Comparison of ENCODE assay signal across 8 mouse cellular contexts in genomic region chr4:154944121-154944590, GRCm38 (mm10). TPM values are rescaled to one million over a fixed set of nuclear protein-coding genes. Genes with fewer than 3 reads are reported as not detected.
DNase-seq lines count a peak whose midpoint lies in the region; ATAC-seq lines count a peak whose summit lies in the region.

No protein-coding gene starts in this region.

- peaks cover 8% of the 10 kb centered on the region for H3K4me1 ChIP-seq in heart, embryonic 16.5 days (ENCODE audit: control insufficient read depth, insufficient read depth, low read length)
- H3K4me1 ChIP-seq in liver, embryonic 13.5 days (replicated peaks): peaks cover 18% of the 10 kb centered on the region
- 0 out of 2 replicates have a peak, but pooled peaks cover 6% of the 10 kb centered on the region for H3K4me1 ChIP-seq in stomach, embryonic 16.5 days (ENCODE audit: control insufficient read depth, insufficient read depth, low read length)

- no peak overlapping the region for H3K4me3 ChIP-seq in heart, embryonic 16.5 days (ENCODE audit: low read length)
- no peak overlapping the region for H3K4me3 ChIP-seq in liver, embryonic 13.5 days (replicated peaks)
- no peak overlapping the region for H3K4me3 ChIP-seq in stomach, embryonic 16.5 days (replicated peaks; ENCODE audit: low read length)

- H3K9me3 ChIP-seq in heart, embryonic 16.5 days (replicated peaks; ENCODE audit: control insufficient read depth, low read length): no peaks in the 10 kb centered on the region
- no peaks in the 10 kb centered on the region for H3K9me3 ChIP-seq in liver, embryonic 13.5 days (replicated peaks)
- no peaks in the 10 kb centered on the region for H3K9me3 ChIP-seq in stomach, embryonic 16.5 days (replicated peaks; ENCODE audit: control insufficient read depth, low read length)

- ATAC-seq in heart, embryonic 16.5 days (replicated peaks; ENCODE audit: extremely low read depth, insufficient read depth, low FRiP score): peak; percentile 71
- ATAC-seq in liver, embryonic 13.5 days (ENCODE audit: low read depth): peak; percentile 87
- ATAC-seq in stomach, embryonic 16.5 days (ENCODE audit: insufficient read depth, low FRiP score): peak; percentile 83; the same call in 1 of the 2 replicates

- H3K9ac ChIP-seq in heart, embryonic 16.5 days (ENCODE audit: low read length): no peak overlapping the region
- H3K9ac ChIP-seq in liver, embryonic 13.5 days: peak overlapping the region; percentile 14; the same call in 1 of the 2 replicates
- no peak overlapping the region for H3K9ac ChIP-seq in stomach, embryonic 16.5 days (ENCODE audit: low read length)

- peak; percentile 70 to 79 for DNase-seq in CD8-positive naive resting alpha-beta T cell, adult 2 months (ENCODE audit: low read depth in 2 of 2, low spot score in 2 of 2)
- peak; percentile 76 for DNase-seq in brain, embryonic 18.5 days (ENCODE audit: low read depth, low spot score)
- DNase-seq in fibroblast of lung, adult 2 months (ENCODE audit: low read depth): peak; percentile 70
- DNase-seq in kidney, postnatal 14 days: peak; percentile 88
- peak; percentile 77 for DNase-seq in liver, embryonic 13.5 days
- peak; percentile 69 to 80 for DNase-seq in natural killer cell, adult 2 months (ENCODE audit: low spot score in 2 of 2)

- H3K27me3 ChIP-seq in heart, embryonic 16.5 days (ENCODE audit: control insufficient read depth, insufficient read depth, low read length): peaks cover 12% of the 10 kb centered on the region
- peaks cover 44% of the 10 kb centered on the region for H3K27me3 ChIP-seq in liver, embryonic 13.5 days
- peaks cover 11% of the 10 kb centered on the region; the same call in 1 of the 2 replicates for H3K27me3 ChIP-seq in stomach, embryonic 16.5 days (ENCODE audit: control insufficient read depth, insufficient read depth, low read length)

- no peak overlapping the region for H3K4me2 ChIP-seq in heart, embryonic 16.5 days (ENCODE audit: low read depth, low read length)
- no peak overlapping the region for H3K4me2 ChIP-seq in liver, embryonic 13.5 days
- no peak overlapping the region for H3K4me2 ChIP-seq in stomach, embryonic 16.5 days (ENCODE audit: low read depth, low read length)

- 21% methylated on average over 2 of the region's 2 CpGs for WGBS in heart, embryonic 16.5 days
- 15% methylated on average over 2 of the region's 2 CpGs for WGBS in liver, embryonic 13.5 days (ENCODE audit: insufficient replicate concordance)
- WGBS in stomach, embryonic 16.5 days: 31% methylated on average over 2 of the region's 2 CpGs

- H3K27ac ChIP-seq in heart, embryonic 16.5 days (ENCODE audit: low read length): no peak overlapping the region
- H3K27ac ChIP-seq in liver, embryonic 13.5 days: peak overlapping the region; percentile 69
- H3K27ac ChIP-seq in stomach, embryonic 16.5 days (ENCODE audit: low read length): no peak overlapping the region

- no peaks in the 10 kb centered on the region for H3K36me3 ChIP-seq in heart, embryonic 16.5 days (ENCODE audit: control insufficient read depth, insufficient read depth)
- no peaks in the 10 kb centered on the region for H3K36me3 ChIP-seq in liver, embryonic 13.5 days
- H3K36me3 ChIP-seq in stomach, embryonic 16.5 days (ENCODE audit: control insufficient read depth, insufficient read depth, low read length): no peaks in the 10 kb centered on the region

RNA-seq across cellular contexts. Expression of gene Tnfrsf14, which starts 15.8 kb away (rescaled TPM):
- 1.3 and 1.8 TPM in 2 replicates for polyA plus RNA-seq in heart, embryonic 16.5 days (2015; fragmentation: Nextera tagmentation; extraction: Ambion mirVana)
- polyA plus RNA-seq in liver, embryonic 13.5 days (2015; fragmentation: Nextera tagmentation; extraction: Ambion mirVana): 49.5 and 51.7 TPM in 2 replicates
- 4.3 and 4.6 TPM in 2 replicates for polyA plus RNA-seq in stomach, embryonic 16.5 days (2015; fragmentation: Nextera tagmentation; extraction: Ambion mirVana)

RNA-seq across cellular contexts. Expression of gene Hes5, which starts 16.6 kb away (rescaled TPM):
- 0.29 and 0.34 TPM in 2 replicates for polyA plus RNA-seq in heart, embryonic 16.5 days (2015; fragmentation: Nextera tagmentation; extraction: Ambion mirVana)
- 0.08 and 0.23 TPM in 2 replicates for polyA plus RNA-seq in liver, embryonic 13.5 days (2015; fragmentation: Nextera tagmentation; extraction: Ambion mirVana)
- 0.59 and 1.0 TPM in 2 replicates for polyA plus RNA-seq in stomach, embryonic 16.5 days (2015; fragmentation: Nextera tagmentation; extraction: Ambion mirVana)

RNA-seq across cellular contexts. Expression of gene Pank4, which starts 19.8 kb away (rescaled TPM):
- polyA plus RNA-seq in heart, embryonic 16.5 days (2015; fragmentation: Nextera tagmentation; extraction: Ambion mirVana): 44.2 and 47.2 TPM in 2 replicates
- polyA plus RNA-seq in liver, embryonic 13.5 days (2015; fragmentation: Nextera tagmentation; extraction: Ambion mirVana): 23.9 and 27.0 TPM in 2 replicates
- polyA plus RNA-seq in stomach, embryonic 16.5 days (2015; fragmentation: Nextera tagmentation; extraction: Ambion mirVana): 40.6 and 40.8 TPM in 2 replicates

RNA-seq across cellular contexts. Expression of gene Fam213b, which starts 45.2 kb away (rescaled TPM):
- polyA plus RNA-seq in heart, embryonic 16.5 days (2015; fragmentation: Nextera tagmentation; extraction: Ambion mirVana): 58.9 and 62.9 TPM in 2 replicates
- polyA plus RNA-seq in liver, embryonic 13.5 days (2015; fragmentation: Nextera tagmentation; extraction: Ambion mirVana): 9.0 and 9.2 TPM in 2 replicates
- polyA plus RNA-seq in stomach, embryonic 16.5 days (2015; fragmentation: Nextera tagmentation; extraction: Ambion mirVana): 29.5 and 34.1 TPM in 2 replicates
